Mouse (Mus musculus): ENCODE results near the gene Epn2. TPM values are rescaled to one million over a fixed set of nuclear protein-coding genes. Genes with fewer than 3 reads are reported as not detected.

Gene Epn2
- 14.1 TPM for polyA plus RNA-seq (2014; fragmentation: Illumina TruSeq; extraction: RNeasy Lipid Tissue Mini Kit (QIAGEN cat#74804); ENCODE audit: low read depth, low replicate concordance)

DNA sequence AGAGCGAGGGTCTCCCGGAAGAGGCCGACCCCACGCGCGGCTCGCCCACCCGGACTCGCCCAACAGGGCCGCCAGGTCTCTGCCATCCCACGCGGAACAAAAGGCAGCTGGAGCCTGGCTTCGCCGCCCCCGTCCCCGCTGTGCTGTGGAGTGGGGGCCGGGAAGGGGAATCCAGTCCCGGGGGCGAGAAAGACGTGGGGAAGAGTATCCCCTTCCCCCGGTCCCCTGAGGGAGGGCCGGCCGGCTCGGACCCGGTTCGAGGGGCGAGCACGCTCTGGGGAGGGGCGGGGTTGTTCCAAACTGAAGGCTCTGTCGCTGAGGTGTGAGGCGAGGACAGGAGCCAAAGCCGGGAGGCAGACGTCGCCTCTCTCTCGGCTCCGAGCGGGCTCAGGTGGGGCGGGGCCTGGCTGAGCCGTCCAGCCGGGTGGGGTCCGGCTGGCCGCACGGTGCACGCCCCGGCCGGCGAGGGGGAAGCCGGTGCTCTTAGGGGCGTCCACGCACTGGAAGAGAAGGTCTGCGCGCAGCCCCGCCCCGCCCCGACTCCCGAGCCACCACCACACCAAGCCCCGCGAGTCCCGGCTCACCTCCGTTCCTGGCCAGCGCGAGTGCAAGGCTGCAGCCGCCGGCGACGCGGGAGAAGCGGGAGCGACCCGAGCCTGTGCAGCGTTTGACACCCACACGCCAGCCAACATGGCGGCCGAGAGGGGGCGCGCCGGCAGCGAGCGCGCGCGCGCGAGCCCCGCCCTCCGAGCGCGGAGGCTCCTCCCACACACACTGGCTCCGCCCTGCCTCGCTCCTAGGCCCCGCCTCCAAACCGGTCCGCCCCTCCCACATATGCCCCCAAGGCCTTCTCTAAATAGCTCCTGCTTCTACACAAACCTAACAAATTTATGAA is at the start of gene Epn2:
Gene Epn2, minus strand, starts transcription at position 705 of the 895 bp plus-strand sequence.

GRCm38 (mm10) chr11:61504713-61505257 is 74.7 kb downstream of the Epn2 start, which contains the start of gene B9d1:
B9d1 (plus strand) TSS chr11:61505144.

DNA sequence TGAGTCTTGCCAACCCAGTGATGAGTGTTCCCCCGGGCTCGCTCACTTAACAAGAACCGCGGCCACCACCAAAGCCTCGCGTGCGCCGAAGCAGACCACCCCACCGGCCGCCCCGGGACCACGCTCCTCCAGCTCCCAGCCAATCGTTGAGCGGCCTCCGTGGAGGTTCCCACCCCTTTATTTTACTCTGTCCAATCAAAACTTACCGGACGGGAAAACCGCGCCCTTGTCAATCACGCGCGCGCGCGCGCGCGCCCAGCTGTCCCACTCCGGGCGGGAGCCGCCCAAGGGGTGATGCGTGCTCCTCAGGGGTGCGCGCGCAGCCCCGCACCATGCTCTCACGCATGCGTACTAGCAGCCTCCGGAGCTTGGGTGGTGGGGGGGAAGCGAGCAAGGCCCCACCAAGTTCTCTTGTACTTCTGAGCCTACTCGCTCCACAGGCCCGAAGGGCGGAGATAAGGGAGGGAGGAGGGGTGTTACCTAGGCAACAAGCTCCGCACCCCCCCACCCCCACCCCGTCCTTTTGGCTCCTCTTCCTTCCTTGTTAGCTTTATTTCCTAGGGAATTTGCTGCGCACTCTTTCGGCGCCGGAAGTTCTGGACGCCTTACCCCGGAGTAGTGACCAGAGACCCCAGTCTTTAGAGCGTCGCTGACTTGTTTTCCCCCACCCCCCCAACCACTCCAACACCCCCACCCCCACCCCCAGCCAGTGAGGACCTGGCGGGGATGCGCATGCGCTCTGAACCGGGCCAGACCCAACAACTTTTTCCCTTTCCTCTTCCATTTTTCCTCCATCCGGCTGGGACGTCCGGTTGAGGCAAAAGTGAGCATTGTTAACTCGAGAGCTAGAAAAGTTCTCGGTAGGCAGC is 85.1 kb downstream of the Epn2 start, which contains the start of gene Mapk7:
Gene Mapk7, minus strand, starts transcription at position 278 of the 869 bp plus-strand sequence.

DNA sequence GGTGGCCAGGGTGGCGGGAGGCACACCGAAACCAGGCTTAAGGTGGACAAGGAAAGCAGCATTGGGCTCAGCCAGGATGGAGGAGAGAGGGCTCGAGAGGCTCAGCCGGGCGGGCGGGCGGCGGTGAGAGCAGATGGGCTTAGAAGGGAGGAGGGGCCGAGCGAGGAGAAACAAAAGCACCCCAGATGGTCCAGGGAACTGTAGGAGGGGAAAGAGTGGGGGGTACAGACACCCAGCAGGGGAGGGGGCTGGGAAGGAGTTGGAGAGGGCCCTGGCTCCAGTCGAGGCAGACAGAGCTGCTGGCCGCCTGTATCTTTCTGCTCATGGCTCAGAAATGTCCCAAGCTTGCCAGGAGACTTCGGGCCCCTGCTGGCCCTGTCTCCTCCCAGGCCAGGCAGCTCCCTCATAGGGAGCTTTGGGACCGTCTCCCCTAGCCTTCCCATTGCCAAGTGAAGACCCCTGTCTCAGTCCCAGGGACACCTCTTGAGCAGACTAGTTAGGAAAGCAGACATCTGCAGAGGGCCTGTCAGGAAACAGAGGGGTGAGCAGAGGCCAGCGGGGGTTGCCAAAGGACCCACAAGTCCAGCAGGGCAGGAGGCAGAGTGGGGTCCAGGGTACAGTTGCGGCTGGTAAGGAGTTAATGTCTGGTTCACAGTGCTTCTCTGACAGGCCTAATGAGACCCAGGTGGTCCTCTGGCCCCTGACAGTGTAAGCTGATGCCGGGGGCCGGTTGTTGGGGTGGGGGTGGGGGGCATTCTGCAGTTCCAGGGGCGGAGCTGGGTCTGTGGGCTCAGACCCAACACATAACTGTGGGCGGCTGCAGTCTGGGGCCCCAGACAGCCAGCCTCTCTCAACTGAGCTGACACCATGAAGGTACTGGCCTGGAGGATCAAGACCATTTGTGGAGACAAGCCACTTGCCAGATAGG is 94.6 kb downstream of the Epn2 start, which contains the start of gene Mfap4:
Gene Mfap4, plus strand, starts transcription at position 819 of the 928 bp plus-strand sequence.

Other genes starting within 250 kb of the Epn2 start
- not detected for gene Slc47a2, start 236.8 kb downstream of the Epn2 start, polyA plus RNA-seq (2014; fragmentation: Illumina TruSeq; extraction: RNeasy Lipid Tissue Mini Kit (QIAGEN cat#74804); ENCODE audit: low read depth, low replicate concordance)
- gene Slc47a1, start 201.3 kb downstream of the Epn2 start, polyA plus RNA-seq (2014; fragmentation: Illumina TruSeq; extraction: RNeasy Lipid Tissue Mini Kit (QIAGEN cat#74804); ENCODE audit: low read depth, low replicate concordance), result 3.5 TPM
- gene Rnf112, start 125.6 kb downstream of the Epn2 start, polyA plus RNA-seq (2014; fragmentation: Illumina TruSeq; extraction: RNeasy Lipid Tissue Mini Kit (QIAGEN cat#74804); ENCODE audit: low read depth, low replicate concordance), result not detected
- 0.93 TPM for gene Mfap4, start 94.3 kb downstream of the Epn2 start, polyA plus RNA-seq (2014; fragmentation: Illumina TruSeq; extraction: RNeasy Lipid Tissue Mini Kit (QIAGEN cat#74804); ENCODE audit: low read depth, low replicate concordance)
- 2.4 TPM for gene Mapk7, start 85.3 kb downstream of the Epn2 start, polyA plus RNA-seq (2014; fragmentation: Illumina TruSeq; extraction: RNeasy Lipid Tissue Mini Kit (QIAGEN cat#74804); ENCODE audit: low read depth, low replicate concordance)
- not detected for gene B9d1, start 74.5 kb downstream of the Epn2 start, polyA plus RNA-seq (2014; fragmentation: Illumina TruSeq; extraction: RNeasy Lipid Tissue Mini Kit (QIAGEN cat#74804); ENCODE audit: low read depth, low replicate concordance)
- 0.93 TPM for gene Grap, start 73.6 kb upstream of the Epn2 start, polyA plus RNA-seq (2014; fragmentation: Illumina TruSeq; extraction: RNeasy Lipid Tissue Mini Kit (QIAGEN cat#74804); ENCODE audit: low read depth, low replicate concordance)
- not detected for gene Fam83g, start 104.4 kb upstream of the Epn2 start, polyA plus RNA-seq (2014; fragmentation: Illumina TruSeq; extraction: RNeasy Lipid Tissue Mini Kit (QIAGEN cat#74804); ENCODE audit: low read depth, low replicate concordance)
- gene Slc5a10, start 141.1 kb upstream of the Epn2 start, polyA plus RNA-seq (2014; fragmentation: Illumina TruSeq; extraction: RNeasy Lipid Tissue Mini Kit (QIAGEN cat#74804); ENCODE audit: low read depth, low replicate concordance), result not detected
- 57.0 TPM for gene Prpsap2, start 182.4 kb upstream of the Epn2 start, polyA plus RNA-seq (2014; fragmentation: Illumina TruSeq; extraction: RNeasy Lipid Tissue Mini Kit (QIAGEN cat#74804); ENCODE audit: low read depth, low replicate concordance)

Measured in adrenal gland, adult 10 weeks (tissue).